Mouse (Mus musculus): Measurements from ENCODE around the gene Jmy. TPM values are rescaled to one million over a fixed set of nuclear protein-coding genes. Genes with fewer than 3 reads are reported as not detected.
A peak's percentile ranks its signal among the peaks of the same experiment; 100 is the strongest.
"Not testable (repeated sequence)": the region's sequence is repeated elsewhere in the genome, so short reads cannot be mapped to it uniquely, and the experiment has no call there.

The Jmy gene
- total RNA-seq (2021) = 10 to 100 TPM; 40.9 to 41.5 TPM
- long read RNA-seq, full-length matches to known transcripts = 1 of 5 reads
- long read RNA-seq, partial matches to known transcripts = 2 of 5 reads
- long read RNA-seq, other reads (novel, unspliced or antisense) = 2 of 5 reads

- peak; percentile 80 to 86 for DNase-seq (ENCODE audit: low spot score in 2 of 2)
Measured at GRCm38 (mm10) chr13:93499167-93499972, at the start of gene Jmy. Gene Jmy, minus strand, starts transcription at chr13:93499808.

GRCm38 (mm10) chr13:93547641-93548040 lies 48.0 kb upstream of the Jmy start:
- no peak for DNase-seq (ENCODE audit: low spot score in 2 of 2)

- DNase-seq (ENCODE audit: low spot score in 2 of 2) = no peak
Measured at GRCm38 (mm10) chr13:93546011-93546410, 46.4 kb upstream of the Jmy start.

- no peak for DNase-seq (ENCODE audit: low spot score in 2 of 2)
Measured at GRCm38 (mm10) chr13:93544274-93544673, 44.7 kb upstream of the Jmy start.

- no peak for DNase-seq (ENCODE audit: low spot score in 2 of 2)
Measured at GRCm38 (mm10) chr13:93539311-93539710, 39.7 kb upstream of the Jmy start.

GRCm38 (mm10) chr13:93518753-93519319 lies 19.2 kb upstream of the Jmy start:
- DNase-seq (ENCODE audit: low spot score in 2 of 2) = no peak

GRCm38 (mm10) chr13:93517223-93517622 lies 17.6 kb upstream of the Jmy start:
- no peak for DNase-seq (ENCODE audit: low spot score in 2 of 2)

- no peak for DNase-seq (ENCODE audit: low spot score in 2 of 2)
Measured at GRCm38 (mm10) chr13:93514000-93514795, 14.6 kb upstream of the Jmy start.

- DNase-seq (ENCODE audit: low spot score in 2 of 2) = peak; percentile 35 to 69
Measured at GRCm38 (mm10) chr13:93510447-93511180, 11.0 kb upstream of the Jmy start.

- not testable (repeated sequence) for DNase-seq (ENCODE audit: low spot score in 2 of 2)
Measured at GRCm38 (mm10) chr13:93506920-93507319, 7.3 kb upstream of the Jmy start.

- DNase-seq (ENCODE audit: low spot score in 2 of 2) = no peak
Measured at GRCm38 (mm10) chr13:93501724-93502123, 2.1 kb upstream of the Jmy start.

- DNase-seq (ENCODE audit: low spot score in 2 of 2) = no peak
Measured at GRCm38 (mm10) chr13:93499973-93500633, 495 bp upstream of the Jmy start.

GRCm38 (mm10) chr13:93498211-93499166 lies 1.1 kb downstream of the Jmy start:
- DNase-seq (ENCODE audit: low spot score in 2 of 2) = peak; percentile 18 to 27

GRCm38 (mm10) chr13:93496977-93497376 lies 2.6 kb downstream of the Jmy start:
- DNase-seq (ENCODE audit: low spot score in 2 of 2) = no peak

GRCm38 (mm10) chr13:93488510-93488909 lies 11.1 kb downstream of the Jmy start:
- peak in 1 of 2 experiments; percentile 28 for DNase-seq (ENCODE audit: low spot score in 2 of 2)

GRCm38 (mm10) chr13:93487734-93488133 lies 11.9 kb downstream of the Jmy start:
- no peak for DNase-seq (ENCODE audit: low spot score in 2 of 2)

- DNase-seq (ENCODE audit: low spot score in 2 of 2) = no peak
Measured at GRCm38 (mm10) chr13:93484276-93484675, 15.3 kb downstream of the Jmy start.

- no peak for DNase-seq (ENCODE audit: low spot score in 2 of 2)
Measured at GRCm38 (mm10) chr13:93481110-93481509, 18.5 kb downstream of the Jmy start.

GRCm38 (mm10) chr13:93478344-93478743 lies 21.3 kb downstream of the Jmy start:
- DNase-seq (ENCODE audit: low spot score in 2 of 2) = no peak

Data from layer of hippocampus, adult 18-20 months (tissue).